Mouse (Mus musculus) mouse embryonic stem cell (cell line): ENCODE data around the gene Gm20388.

ENCODE experiments used
- in situ Hi-C, 2 experiments: fragments of 300-500 bp; cut with MboI; formaldehyde crosslinking; loops; 1 replicate in 1 of 2; 3 replicates in 1 of 2; pipeline ENCODE4 v1.14.3; 2019 to 2020; ENCODE audit warnings: low sequenced_read_pairs in 2 of 2, low pct_unique_long_range_greater_than_20kb in 1 of 2, mixed read lengths in 1 of 2; ENCODE audit not compliant: unreplicated experiment in 1 of 2

Gene Gm20388

GRCm38 (mm10) chr8:121043719-121044440 is 1133.2 kb downstream of the Gm20388 start:
- in situ Hi-C loops: no loop called here

GRCm38 (mm10) chr8:121047441-121047840 is 1136.8 kb downstream of the Gm20388 start:
- in situ Hi-C loops: no loop called here

- in situ Hi-C loops: no loop called here
Measured at GRCm38 (mm10) chr8:121058081-121058480, 1147.4 kb downstream of the Gm20388 start.

GRCm38 (mm10) chr8:121059098-121059497 is 1148.5 kb downstream of the Gm20388 start:
- in situ Hi-C loops: no loop called here

GRCm38 (mm10) chr8:121062521-121062920 is 1151.9 kb downstream of the Gm20388 start:
- in situ Hi-C loops: no loop called here

GRCm38 (mm10) chr8:121063649-121064048 is 1153.0 kb downstream of the Gm20388 start:
- in situ Hi-C loops: no loop called here

GRCm38 (mm10) chr8:121071454-121071853 is 1160.8 kb downstream of the Gm20388 start:
- in situ Hi-C loops: no loop called here

- in situ Hi-C loops: no loop called here
Measured at GRCm38 (mm10) chr8:121072406-121073130, 1161.9 kb downstream of the Gm20388 start.

GRCm38 (mm10) chr8:121073174-121074107 is 1162.8 kb downstream of the Gm20388 start:
- in situ Hi-C loops: no loop called here

GRCm38 (mm10) chr8:121074108-121074847 is 1163.6 kb downstream of the Gm20388 start:
- in situ Hi-C loops: no loop called here

GRCm38 (mm10) chr8:121074848-121075145 is 1164.2 kb downstream of the Gm20388 start:
- in situ Hi-C loops: no loop called here

- in situ Hi-C loops: no loop called here
Measured at GRCm38 (mm10) chr8:121075936-121076335, 1165.3 kb downstream of the Gm20388 start.

- in situ Hi-C loops: no loop called here
Measured at GRCm38 (mm10) chr8:121076555-121076954, 1165.9 kb downstream of the Gm20388 start.

GRCm38 (mm10) chr8:121078721-121079120 is 1168.1 kb downstream of the Gm20388 start:
- in situ Hi-C loops: no loop called here

- in situ Hi-C loops: no loop called here
Measured at GRCm38 (mm10) chr8:121079201-121079600, 1168.6 kb downstream of the Gm20388 start.

GRCm38 (mm10) chr8:121079944-121080343 is 1169.3 kb downstream of the Gm20388 start:
- in situ Hi-C loops: loop anchor here (5.0 to 10.0 kb wide), 3 partner anchors 37 to 255 kb away; partner anchors contain the start of gene Foxc2 (in 1 of the 2)

- in situ Hi-C loops: loop anchor here (5.0 to 10.0 kb wide), 3 partner anchors 37 to 256 kb away; partner anchors contain the start of gene Foxc2 (in 1 of the 2)
Measured at GRCm38 (mm10) chr8:121080361-121081090, 1169.9 kb downstream of the Gm20388 start.
